Mouse (Mus musculus) ovary, postnatal 14 days (tissue): ENCODE data around the gene Akap8l.

Experiments used
- DNase-seq: peaks from one replicate; pipeline ENCODE4 v3.0.0; 2022; ENCODE audit warnings: low spot score

The Akap8l gene

DNA sequence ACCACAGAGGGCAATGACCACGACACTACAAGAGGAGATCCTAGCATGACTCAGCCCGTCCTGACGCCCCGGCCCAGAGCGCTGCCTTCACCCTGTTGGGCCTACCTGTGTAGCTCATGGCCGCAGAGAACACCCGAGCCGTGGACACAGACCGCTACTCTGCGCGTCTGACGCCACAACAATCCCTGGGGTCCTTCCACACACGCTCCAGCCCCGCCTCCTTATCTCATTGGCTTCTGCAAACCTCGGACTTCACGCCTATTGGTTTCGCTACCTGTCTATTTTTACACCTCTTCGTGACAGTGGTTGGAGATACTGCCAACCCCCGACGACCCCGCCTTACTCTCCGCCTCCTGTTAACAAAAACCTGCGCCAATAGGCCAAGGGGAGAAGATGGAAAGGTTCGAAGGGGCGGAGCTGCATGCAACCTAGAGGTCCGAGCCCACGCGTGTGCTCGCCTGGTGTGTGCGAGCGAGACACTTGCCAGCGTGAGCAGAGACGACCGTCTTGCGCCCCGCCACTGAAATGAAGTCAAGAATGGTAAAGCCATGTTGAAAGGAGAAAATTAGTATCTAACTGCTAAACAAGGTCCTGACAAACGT lies at the start of gene Akap8l:
Gene Akap8l (minus strand): TSS at position 226 of the 602 bp plus-strand sequence.
- DNase-seq: peak; percentile 94

GRCm38 (mm10) chr17:32396266-32396665 lies 45.9 kb upstream of the Akap8l start:
- no peak for DNase-seq

GRCm38 (mm10) chr17:32393944-32394343 lies 43.5 kb upstream of the Akap8l start:
- no peak for DNase-seq

DNA sequence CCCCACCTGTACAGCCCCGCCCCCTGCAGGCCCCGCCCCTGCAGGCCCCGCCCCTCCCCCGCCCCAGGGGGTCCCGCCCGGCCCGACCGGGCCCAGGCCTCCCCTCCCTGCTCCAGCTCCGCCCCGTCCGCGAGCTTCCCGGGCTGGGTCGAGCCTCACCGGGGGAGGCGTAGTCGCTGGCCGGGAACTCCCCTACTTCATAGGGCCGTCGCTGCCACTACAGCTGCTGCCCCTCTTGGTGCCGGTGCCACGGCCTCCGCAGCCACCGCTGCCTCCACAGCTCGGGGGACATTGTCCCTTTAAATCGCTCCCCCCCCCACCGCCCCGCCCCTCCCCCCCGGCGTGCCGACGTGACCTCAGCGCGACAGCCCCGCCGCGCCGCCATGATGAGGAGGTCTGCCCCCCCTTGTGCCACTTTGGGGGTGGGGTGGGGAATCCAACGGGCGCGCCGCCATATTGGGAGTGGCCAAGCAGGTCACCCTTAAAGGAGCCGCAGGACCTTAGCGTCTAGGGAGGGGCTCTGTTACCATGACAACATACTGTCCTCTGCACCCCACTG lies 38.8 kb upstream of the Akap8l start, which contains the start of gene Wiz:
Gene Wiz (minus strand): TSS at position 339 of the 559 bp plus-strand sequence.
- DNase-seq: peak; percentile 92

- no peak for DNase-seq
Observed at GRCm38 (mm10) chr17:32388370-32389100, 38.1 kb upstream of the Akap8l start.

DNA sequence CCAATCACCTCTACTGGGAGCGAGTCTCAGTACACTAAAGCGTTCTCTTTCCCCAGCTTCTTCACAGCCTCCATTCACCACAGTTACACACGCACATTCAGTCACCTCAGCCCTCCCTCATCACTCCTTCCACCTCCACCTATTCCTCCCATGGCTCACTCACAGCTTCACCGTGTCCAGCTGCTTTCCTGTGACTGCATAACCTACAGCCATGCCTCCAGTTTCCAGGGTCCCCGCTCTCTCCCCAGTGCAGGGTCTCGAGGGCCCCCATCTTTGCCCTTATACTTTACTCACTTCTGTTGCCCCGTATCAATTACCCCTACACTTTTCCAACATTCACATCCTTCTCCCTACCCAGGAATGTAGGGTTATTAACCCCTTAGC lies 37.6 kb upstream of the Akap8l start:
- DNase-seq: no peak

- no peak for DNase-seq
Observed at GRCm38 (mm10) chr17:32386659-32387432, 36.4 kb upstream of the Akap8l start.

- DNase-seq: no peak
Observed at GRCm38 (mm10) chr17:32383661-32384060, 33.3 kb upstream of the Akap8l start.

DNA sequence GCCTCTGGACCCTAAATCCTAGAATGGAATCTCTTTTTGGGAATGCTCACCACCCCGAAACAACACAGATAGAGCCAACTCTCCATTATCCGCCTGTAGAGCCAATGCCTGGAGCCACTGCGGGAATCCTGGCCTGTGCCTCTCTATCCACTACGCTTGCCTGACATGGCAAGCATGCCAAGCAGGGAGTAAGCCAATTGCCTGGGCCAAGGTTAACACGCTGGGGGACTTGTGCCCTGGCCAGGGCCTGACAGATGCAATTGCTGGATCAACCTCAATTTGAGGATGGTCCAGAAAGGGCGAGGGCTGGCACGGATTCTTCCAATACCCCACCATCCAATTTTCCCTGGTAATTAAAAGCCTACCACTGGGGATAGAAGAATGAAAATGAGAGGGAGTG lies 32.2 kb upstream of the Akap8l start:
- no peak for DNase-seq

- DNase-seq: no peak
Observed at GRCm38 (mm10) chr17:32378786-32379185, 28.4 kb upstream of the Akap8l start.

GRCm38 (mm10) chr17:32377137-32377536 lies 26.7 kb upstream of the Akap8l start:
- no peak for DNase-seq

DNA sequence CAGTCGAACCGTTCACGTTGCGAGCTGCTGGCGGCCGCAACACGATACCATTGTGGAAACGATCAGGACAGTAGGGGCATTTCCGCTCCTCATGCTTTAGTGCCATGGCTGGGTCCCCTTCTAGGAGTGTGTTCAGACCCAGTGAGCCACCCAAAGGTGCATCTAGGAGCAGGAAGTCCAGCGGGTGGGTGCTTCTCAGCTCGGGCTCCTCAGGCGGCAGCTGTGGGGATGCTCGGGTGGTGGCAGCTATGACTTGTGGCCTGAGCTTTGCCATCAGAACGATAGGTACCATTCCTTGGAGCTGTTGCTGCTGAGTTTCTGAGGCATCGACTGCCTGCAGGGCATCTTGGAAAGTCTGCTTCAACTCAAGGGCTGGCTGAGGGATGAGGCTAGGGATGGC lies 26.1 kb upstream of the Akap8l start:
- DNase-seq: no peak

- DNase-seq: no peak
Observed at GRCm38 (mm10) chr17:32368991-32369578, 18.7 kb upstream of the Akap8l start.

DNA sequence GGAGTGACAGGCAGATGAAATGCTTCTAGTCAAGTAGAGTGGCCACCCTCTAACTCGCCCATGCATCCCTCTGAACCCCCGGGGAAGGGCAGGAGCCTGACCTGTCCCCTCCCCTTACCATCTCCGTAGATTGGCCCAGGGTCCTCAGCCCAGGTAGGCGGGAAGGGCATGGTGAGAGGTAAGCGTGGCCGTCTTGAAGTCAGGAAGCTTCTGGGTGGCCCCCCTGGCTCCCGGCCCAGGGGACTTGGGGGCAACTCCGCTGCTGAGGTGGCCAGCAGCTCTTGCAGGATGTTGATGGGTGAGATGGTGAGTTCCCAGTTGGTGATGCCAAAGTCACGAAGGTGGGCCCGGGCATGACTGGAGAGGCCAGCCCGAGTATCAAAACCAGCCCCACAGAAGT lies 17.3 kb upstream of the Akap8l start:
- DNase-seq: no peak

DNA sequence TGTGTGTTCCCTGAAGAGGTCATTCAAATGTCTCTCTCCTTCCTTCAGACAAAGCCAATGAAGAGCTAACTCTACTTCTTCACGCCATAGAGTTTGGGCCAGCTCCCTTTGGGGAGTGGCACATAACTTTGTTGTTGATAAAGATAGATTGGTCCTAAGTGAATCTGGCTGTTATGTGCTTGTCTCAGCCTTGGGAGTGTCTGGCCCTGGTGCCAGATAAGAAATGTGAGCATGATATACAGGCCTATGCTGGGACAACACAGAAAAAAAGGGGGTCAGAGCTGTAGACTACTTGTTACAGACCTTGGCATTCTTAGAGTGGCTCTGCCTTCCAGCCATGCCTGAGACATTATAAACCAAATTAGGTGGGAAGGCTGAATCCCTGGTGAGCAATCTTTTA lies 14.9 kb upstream of the Akap8l start:
- no peak for DNase-seq

DNA sequence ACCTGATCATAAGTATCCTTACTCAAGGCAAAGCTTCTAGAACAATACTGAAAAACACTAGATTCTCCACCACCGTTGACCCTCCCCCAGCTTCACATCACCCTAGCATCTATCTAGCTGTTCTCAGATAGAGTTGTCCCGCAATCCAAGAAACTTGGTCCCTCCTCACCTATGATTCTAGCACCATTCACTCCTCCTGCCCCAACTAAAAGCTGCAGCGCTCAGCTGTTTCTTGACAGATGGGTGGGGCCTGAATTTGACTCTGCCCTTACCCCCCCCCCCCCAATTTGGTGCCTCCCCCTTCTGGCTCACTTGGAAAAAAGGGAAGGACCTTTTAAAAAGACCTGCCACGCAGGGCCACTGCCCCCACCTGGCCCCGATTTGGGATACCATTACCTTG lies 14.4 kb upstream of the Akap8l start:
- no peak for DNase-seq

- DNase-seq: peak; percentile 83
Observed at GRCm38 (mm10) chr17:32364331-32364730, 13.9 kb upstream of the Akap8l start.

DNA sequence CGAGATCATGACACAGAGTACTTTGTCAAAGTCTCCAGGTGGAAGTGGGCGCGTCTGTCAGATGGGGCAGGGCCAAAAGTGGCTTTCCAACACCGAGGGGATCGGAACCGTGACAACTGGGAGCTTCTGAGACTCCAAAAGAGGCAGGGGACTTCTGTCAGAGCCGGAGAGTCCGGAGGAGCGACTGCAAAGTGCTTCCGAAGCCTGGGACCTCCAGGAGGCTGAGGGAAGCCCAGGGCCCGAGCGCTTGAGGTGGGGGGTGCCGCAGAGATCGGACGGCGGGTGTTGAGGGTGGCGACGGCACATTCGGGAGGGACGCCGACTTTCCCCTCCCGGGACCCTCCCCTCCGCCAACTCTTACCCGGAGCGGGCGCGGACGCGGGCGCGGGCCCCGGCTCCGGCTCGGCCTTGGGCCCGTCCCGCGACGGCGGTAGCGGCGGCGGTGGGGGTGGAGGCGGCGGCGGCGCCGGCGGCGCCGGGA lies 13.5 kb upstream of the Akap8l start:
- no peak for DNase-seq

DNA sequence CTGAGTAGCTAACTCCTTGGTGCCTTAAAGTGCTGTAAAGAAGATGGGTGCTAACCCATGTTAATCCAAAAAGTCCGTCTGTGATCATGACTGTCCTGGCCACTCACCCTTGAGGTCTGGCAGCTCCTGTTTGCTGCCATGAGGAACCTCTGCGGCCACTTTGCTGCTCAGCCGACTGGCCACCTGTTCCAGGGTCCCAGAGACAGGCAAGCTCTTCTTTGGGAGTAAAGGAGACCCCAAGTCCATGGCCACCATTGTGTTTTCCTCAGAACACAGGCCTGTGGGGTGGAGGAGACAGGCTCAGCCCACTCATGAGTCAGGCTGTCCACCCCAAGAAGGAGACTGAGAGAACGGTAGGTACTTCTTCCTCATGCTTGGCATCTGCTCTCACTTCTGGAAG lies 12.3 kb upstream of the Akap8l start:
- no peak for DNase-seq

DNA sequence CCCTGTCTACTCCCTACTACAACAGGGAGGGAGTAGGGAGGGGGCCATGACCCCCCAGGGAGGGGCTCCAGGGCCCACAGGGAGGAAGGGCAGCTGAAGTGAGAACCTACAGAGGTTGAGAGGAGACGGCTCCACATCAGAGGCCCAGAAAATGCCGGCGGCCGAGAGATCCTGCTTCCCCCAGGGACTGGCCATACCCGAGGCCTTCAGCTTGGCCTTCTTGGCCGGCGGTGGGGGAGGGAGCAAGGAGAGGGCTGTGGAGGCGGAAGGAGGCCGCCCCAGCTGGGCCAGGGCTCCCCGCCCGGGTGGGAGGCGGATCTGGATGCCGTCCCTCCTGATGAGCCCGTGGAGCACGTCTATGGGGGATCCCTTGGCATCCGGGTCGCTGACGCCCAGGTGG lies 9.5 kb upstream of the Akap8l start:
- no peak for DNase-seq

GRCm38 (mm10) chr17:32358943-32359340 lies 8.5 kb upstream of the Akap8l start:
- DNase-seq: no peak
